Mouse (Mus musculus) forebrain, embryonic 11.5 days (tissue): ENCODE data around the gene Flrt3. TPM values are rescaled to one million over a fixed set of nuclear protein-coding genes. Genes with fewer than 3 reads are reported as not detected.
A peak's percentile ranks its signal among the peaks of the same experiment; 100 is the strongest.

ENCODE experiments used
- ATAC-seq: fragments of 200-750 bp; cut with Nextera tagmentation; replicated peaks from 2 replicates; pipeline ENCODE4 v1.8.0; 2017; ENCODE audit warnings: moderate TSS enrichment; ENCODE audit not compliant: low FRiP score
- DNase-seq: peaks from one replicate; pipeline ENCODE4 v3.0.0-alpha.2; 2017; ENCODE audit warnings: low spot score
- H3K27ac ChIP-seq: fragments of 300-500 bp; sonication (generic); 2 replicates; pipeline ENCODE4 v1.5.1; 2014; ENCODE audit warnings: low read depth, low read length
- H3K27me3 ChIP-seq: fragments of 300-500 bp; sonication (generic); 2 replicates; pipeline ENCODE4 v1.6.1; 2014; ENCODE audit warnings: mild to moderate bottlenecking, low read length, mixed read lengths; ENCODE audit not compliant: control insufficient read depth, insufficient read depth
- H3K36me3 ChIP-seq: fragments of 300-500 bp; sonication (generic); 2 replicates; pipeline ENCODE4 v1.6.1; 2014; ENCODE audit warnings: mild to moderate bottlenecking, low read length, moderate library complexity, mixed read lengths; ENCODE audit not compliant: control insufficient read depth, insufficient read depth
- H3K4me1 ChIP-seq: fragments of 300-500 bp; sonication (generic); replicated peaks from 2 replicates; pipeline ENCODE4 v1.6.1; 2014; ENCODE audit warnings: low read length, mixed read lengths; ENCODE audit not compliant: control insufficient read depth, insufficient read depth
- H3K4me2 ChIP-seq: fragments of 300-500 bp; sonication (generic); 2 replicates; pipeline ENCODE4 v1.6.1; 2014; ENCODE audit warnings: low read depth, mild to moderate bottlenecking, low read length, moderate library complexity, mixed read lengths; ENCODE audit not compliant: severe bottlenecking
- H3K4me3 ChIP-seq: fragments of 300-500 bp; sonication (generic); 2 replicates; pipeline ENCODE4 v1.5.1; 2014; ENCODE audit warnings: low read depth, low read length
- H3K9ac ChIP-seq: fragments of 300-500 bp; sonication (generic); 2 replicates; pipeline ENCODE4 v1.6.1; 2014; ENCODE audit warnings: low read length
- H3K9me3 ChIP-seq: fragments of 300-500 bp; sonication (generic); 2 replicates; pipeline ENCODE4 v1.6.1; 2016; ENCODE audit warnings: low read length, mixed read lengths; ENCODE audit not compliant: control insufficient read depth
- WGBS: fragments of 180-500 bp; shearing (Covaris S2); extraction: QIAGEN DNeasy Blood & Tissue Kit; methylation state at CpG from one replicate; pipeline ENCODE4 v1.1.7; 2014; 5-methylcytosine and 5-hydroxymethylcytosine counted together
- polyA plus RNA-seq: library from polyadenylated mRNA; unstranded; fragments of >200 nt; fragmentation: Nextera tagmentation; extraction: Ambion mirVana; gene quantifications from 2 replicates; pipeline ENCODE4 v1.2.1, GENCODE M21; 2014

The Flrt3 gene
- 92.2 and 104 TPM in 2 replicates for polyA plus RNA-seq

GRCm38 (mm10) chr2:140670963-140671702, at the start of gene Flrt3:
Gene Flrt3, minus strand, starts transcription at chr2:140671469.
- ATAC-seq (peak; percentile 94), DNase-seq (peak; percentile 92)
- H3K9ac ChIP-seq, result peak within 1 kb of the TSS; percentile 89
- H3K9me3 ChIP-seq, result no peaks in the 10 kb centered on the region
- peak within 1 kb of the TSS; percentile 59 for H3K4me3 ChIP-seq
- H3K4me2 ChIP-seq, result peak within 1 kb of the TSS; percentile 49
- 1% methylated on average over 26 of the region's 26 CpGs for WGBS
- no peaks in the 10 kb centered on the region for H3K27me3 ChIP-seq
- H3K36me3 ChIP-seq, result no peaks in the 10 kb centered on the region
- peaks cover 6% of the 10 kb centered on the region; the same call in 1 of the 2 replicates for H3K4me1 ChIP-seq
- peak within 1 kb of the TSS; percentile 82 for H3K27ac ChIP-seq

DNA sequence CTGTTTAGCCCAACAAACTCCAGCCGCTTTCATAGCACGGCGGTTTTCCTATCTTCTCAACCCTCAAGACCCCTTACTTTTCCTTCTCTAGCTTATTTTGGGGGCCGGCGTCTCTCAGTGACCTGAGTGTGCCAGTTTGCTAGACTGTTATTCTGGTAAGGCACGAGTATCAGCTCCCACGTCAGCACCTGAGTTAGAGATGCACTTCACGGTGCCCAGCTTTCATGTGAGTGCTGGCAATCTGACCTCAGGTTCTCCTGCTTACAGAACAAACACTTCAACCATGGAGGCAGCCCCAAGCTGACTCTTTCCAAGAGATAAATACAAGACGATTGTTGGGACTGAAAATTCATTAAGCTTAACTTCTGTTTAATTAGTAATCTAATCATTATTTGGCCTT, 46.1 kb upstream of the Flrt3 start:
- ATAC-seq, result no peak

GRCm38 (mm10) chr2:140715822-140716221, 44.6 kb upstream of the Flrt3 start:
- WGBS, result 96% methylated on average over 4 of the region's 4 CpGs

More for the DNA sequence above, 46.1 kb upstream of the Flrt3 start:
- Histone ChIP-seq H3K27ac (no peak overlapping the region), H3K9ac (no peak overlapping the region), H3K36me3 (no peaks in the 10 kb centered on the region), H3K4me2 (no peak overlapping the region), H3K4me3 (no peak overlapping the region), H3K4me1 (no peaks in the 10 kb centered on the region), H3K27me3 (no peaks in the 10 kb centered on the region), H3K9me3 (no peaks in the 10 kb centered on the region)
- DNase-seq, result no peak
- WGBS, result 87% methylated on average over 9 of the region's 9 CpGs

DNA sequence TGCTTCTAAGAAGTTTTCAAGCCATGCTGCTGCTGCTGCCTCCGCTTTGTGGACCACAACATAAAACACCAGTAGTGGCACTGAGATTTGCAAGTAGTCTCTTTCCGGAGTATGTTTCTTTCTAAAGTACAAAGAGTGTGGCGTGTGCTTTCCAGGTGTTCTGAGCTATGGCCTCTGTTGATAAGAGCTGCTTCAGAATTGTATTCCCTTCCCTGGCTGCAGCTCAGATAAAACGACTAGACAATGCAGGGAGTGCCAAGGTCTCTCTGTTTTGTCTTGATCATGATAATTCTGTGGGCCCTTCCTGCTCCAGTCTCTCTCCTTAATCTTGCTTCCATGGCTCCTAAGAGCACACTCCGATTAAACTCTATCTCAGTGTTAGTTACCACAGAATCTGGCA, 36.3 kb upstream of the Flrt3 start:
- no peak overlapping the region for H3K4me2 ChIP-seq

More at GRCm38 (mm10) chr2:140715822-140716221, 44.6 kb upstream of the Flrt3 start:
- H3K9ac ChIP-seq, result no peak overlapping the region
- no peaks in the 10 kb centered on the region for H3K9me3 ChIP-seq
- H3K4me3 ChIP-seq, result no peak overlapping the region
- DNase-seq (no peak), ATAC-seq (no peak)
- H3K36me3 ChIP-seq, result no peaks in the 10 kb centered on the region
- H3K27me3 ChIP-seq, result no peaks in the 10 kb centered on the region
- H3K4me1 ChIP-seq, result no peaks in the 10 kb centered on the region
- H3K4me2 ChIP-seq, result no peak overlapping the region
- H3K27ac ChIP-seq, result no peak overlapping the region

GRCm38 (mm10) chr2:140705278-140705677, 34.0 kb upstream of the Flrt3 start:
- peaks cover 10% of the 10 kb centered on the region; the same call in 1 of the 2 replicates for H3K4me1 ChIP-seq
- ATAC-seq (peak; percentile 74), DNase-seq (no peak)
- no peak overlapping the region for H3K4me2 ChIP-seq
- no peak overlapping the region for H3K4me3 ChIP-seq
- no peaks in the 10 kb centered on the region for H3K36me3 ChIP-seq
- H3K27me3 ChIP-seq, result peaks cover 5% of the 10 kb centered on the region; the same call in 1 of the 2 replicates
- no peaks in the 10 kb centered on the region for H3K9me3 ChIP-seq
- no peak overlapping the region for H3K27ac ChIP-seq
- 0% methylated on average over 2 of the region's 2 CpGs for WGBS
- H3K9ac ChIP-seq, result no peak overlapping the region

More for the DNA sequence above, 36.3 kb upstream of the Flrt3 start:
- H3K27ac ChIP-seq, result no peak overlapping the region
- 82% methylated on average over 5 of the region's 5 CpGs for WGBS
- ATAC-seq, result no peak
- no peak for DNase-seq
- H3K27me3 ChIP-seq, result no peaks in the 10 kb centered on the region
- no peaks in the 10 kb centered on the region for H3K9me3 ChIP-seq
- H3K36me3 ChIP-seq, result no peaks in the 10 kb centered on the region
- no peak overlapping the region for H3K4me3 ChIP-seq
- H3K4me1 ChIP-seq, result peaks cover 10% of the 10 kb centered on the region; the same call in 1 of the 2 replicates
- H3K9ac ChIP-seq, result no peak overlapping the region

- H3K4me3 ChIP-seq, result no peak overlapping the region
- H3K27me3 ChIP-seq, result peaks cover 5% of the 10 kb centered on the region; the same call in 1 of the 2 replicates
- H3K36me3 ChIP-seq, result no peaks in the 10 kb centered on the region
- DNase-seq, result no peak
- no peak overlapping the region for H3K9ac ChIP-seq
- peaks cover 10% of the 10 kb centered on the region; the same call in 1 of the 2 replicates for H3K4me1 ChIP-seq
- H3K4me2 ChIP-seq, result no peak overlapping the region
- 4% methylated on average over 3 of the region's 3 CpGs for WGBS
- H3K27ac ChIP-seq, result no peak overlapping the region
- no peaks in the 10 kb centered on the region for H3K9me3 ChIP-seq
- ATAC-seq, result peak; percentile 13; the same call in 1 of the 2 replicates
Measured at GRCm38 (mm10) chr2:140704146-140704545, 32.9 kb upstream of the Flrt3 start.

- Histone ChIP-seq H3K36me3 (no peaks in the 10 kb centered on the region), H3K27ac (no peak overlapping the region), H3K27me3 (peaks cover 5% of the 10 kb centered on the region; the same call in 1 of the 2 replicates), H3K9me3 (no peaks in the 10 kb centered on the region), H3K4me2 (no peak overlapping the region), H3K4me1 (peaks cover 12% of the 10 kb centered on the region; the same call in 1 of the 2 replicates), H3K4me3 (no peak overlapping the region), H3K9ac (no peak overlapping the region)
- DNase-seq (no peak), ATAC-seq (peak; percentile 60)
- 20% methylated on average over 4 of the region's 4 CpGs for WGBS
Measured at GRCm38 (mm10) chr2:140703377-140703776, 32.1 kb upstream of the Flrt3 start.

DNA sequence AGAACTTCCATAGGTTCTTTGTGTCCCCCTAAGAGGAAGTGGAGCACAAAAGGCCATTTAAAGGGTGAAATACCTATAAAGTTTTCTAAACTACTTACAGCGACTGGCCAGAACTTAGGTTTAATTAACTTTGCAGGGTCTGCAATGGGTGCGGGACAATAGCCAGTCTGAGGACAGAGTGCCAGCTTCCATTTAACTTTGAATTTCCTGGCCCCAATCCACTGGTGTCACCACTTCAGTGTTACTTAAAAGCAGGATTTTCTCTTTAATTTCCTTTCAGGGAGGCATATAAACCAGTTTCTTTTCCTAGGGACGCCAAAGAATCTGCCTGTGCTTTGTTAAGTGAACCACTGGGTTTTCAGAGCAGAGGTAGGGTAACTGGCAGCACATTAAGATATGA, 27.3 kb upstream of the Flrt3 start:
- Histone ChIP-seq H3K36me3 (no peaks in the 10 kb centered on the region), H3K27ac (no peak overlapping the region), H3K4me2 (no peak overlapping the region), H3K27me3 (peaks cover 5% of the 10 kb centered on the region; the same call in 1 of the 2 replicates), H3K4me1 (peaks cover 5% of the 10 kb centered on the region; the same call in 1 of the 2 replicates), H3K4me3 (no peak overlapping the region), H3K9ac (no peak overlapping the region), H3K9me3 (no peaks in the 10 kb centered on the region)
- 2% methylated on average over 3 of the region's 3 CpGs for WGBS
- DNase-seq (no peak), ATAC-seq (no peak)
